Mouse (Mus musculus) liver, adult (tissue): ENCODE measurements around the gene Olfr1315-ps1.

Experiments
- GATA4 ChIP-seq: IDR thresholded peaks from 2 replicates; pipeline ENCODE4 v1.6.1; 2014; ENCODE audit warnings: mild to moderate bottlenecking, low read length; ENCODE audit not compliant: insufficient replicate concordance

Olfr1315-ps1 gene

GRCm38 (mm10) chr2:112115340-112115739 is at the start of gene Olfr1315-ps1:
TSS of gene Olfr1315-ps1 (minus strand) at chr2:112115440.
- TF ChIP-seq GATA4: no peak

- TF ChIP-seq GATA4: no peak
Observed at GRCm38 (mm10) chr2:112153898-112154297, 38.7 kb upstream of the Olfr1315-ps1 start, which contains the start of gene Olfr1318. TSS of gene Olfr1318 (plus strand) at chr2:112154198.

GRCm38 (mm10) chr2:112140029-112140428 is 24.8 kb upstream of the Olfr1315-ps1 start, which contains the start of gene Olfr1317:
TSS of gene Olfr1317 (plus strand) at chr2:112140329.
- no peak for TF ChIP-seq GATA4

GRCm38 (mm10) chr2:112134877-112135276 is 19.6 kb upstream of the Olfr1315-ps1 start, which contains the start of gene Olfr1316:
TSS of gene Olfr1316 (minus strand) at chr2:112134977.
- no peak for TF ChIP-seq GATA4

GRCm38 (mm10) chr2:112096681-112097080 is 18.6 kb downstream of the Olfr1315-ps1 start, which contains the start of gene Olfr1314:
TSS of gene Olfr1314 (minus strand) at chr2:112096781.
- no peak for TF ChIP-seq GATA4

GRCm38 (mm10) chr2:112077743-112078142 is 37.5 kb downstream of the Olfr1315-ps1 start, which contains the start of gene Olfr1313:
TSS of gene Olfr1313 (minus strand) at chr2:112077843.
- TF ChIP-seq GATA4: no peak
